Mouse (Mus musculus) kidney, embryonic 14.5 days (tissue): ENCODE data around the gene 0610012G03Rik. TPM values are rescaled to one million over a fixed set of nuclear protein-coding genes. Genes with fewer than 3 reads are reported as not detected.

Source experiments
- ATAC-seq: fragments of 200-750 bp; cut with Nextera tagmentation; 2 replicates; pipeline ENCODE4 v1.8.0; 2017; ENCODE audit warnings: moderate number of reproducible peaks, mild to moderate bottlenecking, moderate TSS enrichment, moderate library complexity; ENCODE audit not compliant: low FRiP score, low TSS enrichment
- H3K27ac ChIP-seq: fragments of 300-500 bp; sonication (generic); 2 replicates; pipeline ENCODE4 v1.5.1; 2014; ENCODE audit warnings: low read depth, mild to moderate bottlenecking, low read length, moderate library complexity, mixed read lengths
- H3K27me3 ChIP-seq: fragments of 300-500 bp; sonication (generic); 2 replicates; pipeline ENCODE4 v1.6.1; 2014; ENCODE audit warnings: mild to moderate bottlenecking, low read length; ENCODE audit not compliant: control insufficient read depth, insufficient read depth
- H3K36me3 ChIP-seq: fragments of 300-500 bp; sonication (generic); 2 replicates; pipeline ENCODE4 v1.6.1; 2014; ENCODE audit warnings: low read length, mixed read lengths; ENCODE audit not compliant: control insufficient read depth, insufficient read depth
- H3K4me1 ChIP-seq: fragments of 300-500 bp; sonication (generic); 2 replicates; pipeline ENCODE4 v1.6.1; 2014; ENCODE audit warnings: low read length, mixed read lengths; ENCODE audit not compliant: control insufficient read depth, insufficient read depth
- H3K4me2 ChIP-seq: fragments of 300-500 bp; sonication (generic); replicated peaks from 2 replicates; pipeline ENCODE4 v1.6.1; 2014; ENCODE audit warnings: low read depth, mild to moderate bottlenecking, low read length
- H3K4me3 ChIP-seq: fragments of 300-500 bp; sonication (generic); 2 replicates; pipeline ENCODE4 v1.5.1; 2014; ENCODE audit warnings: mild to moderate bottlenecking, low read length
- H3K9ac ChIP-seq: fragments of 300-500 bp; sonication (generic); 2 replicates; pipeline ENCODE4 v1.6.1; 2014; ENCODE audit warnings: low read depth, mild to moderate bottlenecking, low read length, moderate library complexity
- H3K9me3 ChIP-seq: fragments of 300-500 bp; sonication (generic); 2 replicates; pipeline ENCODE4 v1.6.1; 2016; ENCODE audit warnings: low read length; ENCODE audit not compliant: control insufficient read depth
- WGBS: fragments of 180-500 bp; shearing (Covaris S2); extraction: QIAGEN DNeasy Blood & Tissue Kit; methylation state at CpG from one replicate; pipeline ENCODE4 v1.1.7; 2014; 5-methylcytosine and 5-hydroxymethylcytosine counted together
- polyA plus RNA-seq: library from polyadenylated mRNA; unstranded; fragments of >200 nt; fragmentation: Nextera tagmentation; extraction: Ambion mirVana; gene quantifications from 2 replicates; pipeline ENCODE4 v1.2.1, GENCODE M21; 2014

The 0610012G03Rik gene
- polyA plus RNA-seq, 1 experiment from 2014 or later: 96.4 TPM

DNA sequence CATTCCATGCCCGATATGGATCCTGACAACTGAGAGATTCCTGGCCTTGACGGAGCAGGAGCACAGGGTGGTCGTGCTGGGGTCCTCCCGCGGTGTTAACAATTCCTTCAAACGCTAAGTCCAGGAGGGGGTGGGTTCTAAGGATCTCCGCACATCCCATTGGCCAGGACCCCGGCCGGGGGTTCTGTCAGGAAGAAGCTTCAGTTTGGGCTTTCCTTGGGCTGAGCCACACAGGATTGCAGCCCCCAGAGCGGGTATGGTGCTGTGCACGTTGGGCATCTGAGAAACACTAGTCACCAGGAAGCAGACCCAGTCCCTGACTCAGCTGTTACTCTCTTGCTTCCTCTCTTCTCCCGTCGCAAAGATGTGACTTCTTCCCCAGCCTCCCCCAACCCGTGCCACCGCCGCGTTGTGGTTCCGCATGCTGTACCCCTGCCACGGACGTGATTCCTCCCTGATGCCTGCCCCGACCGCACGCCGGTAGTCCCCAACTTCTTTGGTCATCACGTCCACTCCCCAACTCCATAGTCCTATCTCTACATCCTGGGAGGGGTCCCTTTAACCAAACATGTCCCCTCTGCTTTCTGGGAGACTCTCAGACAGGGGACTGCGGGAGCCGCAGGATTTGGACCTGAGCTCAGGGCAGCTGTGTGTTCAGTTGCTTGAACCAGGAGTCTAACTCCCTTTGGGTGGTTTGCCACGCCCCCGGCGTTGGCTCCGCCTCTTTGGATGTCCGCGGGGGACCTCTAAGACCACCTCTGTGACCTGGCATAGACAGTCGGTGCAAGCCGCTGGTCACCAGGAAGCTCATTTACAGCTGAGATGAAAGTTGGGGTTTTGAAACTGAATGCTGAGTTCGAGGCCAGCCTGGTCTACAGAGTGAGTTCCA lies 13.0 kb downstream of the 0610012G03Rik start:
- 5% methylated on average over 36 of the region's 36 CpGs for WGBS
- Histone ChIP-seq H3K4me2 (peak overlapping the region; percentile 49), H3K27me3 (peaks cover 34% of the 10 kb centered on the region), H3K9me3 (no peaks in the 10 kb centered on the region), H3K4me1 (peaks cover 14% of the 10 kb centered on the region), H3K9ac (peak overlapping the region; percentile 18; the same call in 1 of the 2 replicates), H3K27ac (no peak overlapping the region), H3K36me3 (no peaks in the 10 kb centered on the region), H3K4me3 (peak overlapping the region; percentile 32)
- ATAC-seq: no peak

DNA sequence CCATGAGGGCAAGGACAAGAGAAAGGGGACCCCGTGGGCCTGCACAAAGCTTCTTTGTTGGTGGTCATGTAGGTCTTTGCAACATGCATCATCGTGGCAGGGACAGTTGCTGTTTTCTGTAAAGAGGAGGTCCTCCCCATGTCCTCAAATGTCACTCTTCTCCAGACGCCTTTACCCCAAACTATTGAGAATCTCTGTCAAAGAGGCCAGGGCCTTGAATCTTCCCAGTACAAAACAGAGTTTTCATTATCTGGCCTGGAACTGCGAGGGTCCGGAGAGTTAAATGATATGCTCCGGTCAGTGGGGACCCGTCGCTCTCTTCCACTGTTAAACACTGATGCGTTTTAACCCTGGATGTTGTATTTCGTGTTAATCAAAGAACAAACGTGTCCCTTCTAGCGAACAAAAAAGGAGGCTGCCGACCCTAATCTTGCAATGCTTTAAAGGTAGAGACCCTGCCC lies 13.7 kb downstream of the 0610012G03Rik start:
- Histone ChIP-seq H3K4me1 (peaks cover 14% of the 10 kb centered on the region), H3K4me3 (peak overlapping the region; percentile 32), H3K27me3 (peaks cover 34% of the 10 kb centered on the region), H3K36me3 (no peaks in the 10 kb centered on the region), H3K4me2 (peak overlapping the region; percentile 49), H3K27ac (no peak overlapping the region), H3K9me3 (no peaks in the 10 kb centered on the region), H3K9ac (no peak overlapping the region)
- ATAC-seq: no peak
- WGBS: 19% methylated on average over 13 of the region's 13 CpGs

DNA sequence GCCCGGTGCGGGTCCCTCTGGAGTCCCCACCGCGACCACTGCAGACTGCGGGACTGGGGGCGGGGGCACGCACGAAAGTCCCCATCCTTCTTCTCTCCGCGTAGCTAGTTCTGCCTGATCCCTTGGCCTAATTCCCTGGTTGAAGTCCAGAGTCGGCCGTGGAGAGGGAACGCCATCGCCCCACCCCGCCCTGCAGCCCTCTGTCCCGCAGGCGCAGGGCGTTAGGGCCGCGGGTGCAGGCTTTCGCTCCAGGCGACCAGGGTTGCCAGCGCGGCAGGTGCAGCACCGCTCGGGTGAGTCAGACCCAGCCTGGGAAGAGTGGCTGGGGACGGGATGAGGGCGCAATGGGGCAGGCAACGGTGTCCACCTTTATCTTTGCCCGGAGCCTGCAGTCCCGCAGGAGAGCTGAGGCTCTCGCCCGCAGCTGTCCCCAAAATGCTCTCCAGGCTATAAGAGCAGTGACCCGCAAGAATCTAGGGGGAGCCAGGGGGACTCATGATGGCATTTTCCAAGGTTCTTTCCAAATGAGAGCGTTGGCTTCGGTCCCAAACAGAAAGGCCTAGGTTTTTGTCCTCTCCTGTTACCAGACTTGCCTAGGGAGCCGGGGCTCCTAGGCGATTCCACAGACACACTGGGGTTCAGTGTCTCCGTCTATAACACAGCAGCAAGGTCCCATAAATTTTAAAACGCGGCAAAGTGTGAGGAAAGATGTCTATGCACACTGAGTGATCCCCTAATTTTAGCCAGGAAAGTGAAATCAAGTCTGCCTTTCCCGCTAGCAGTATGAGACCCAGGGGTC lies 14.3 kb downstream of the 0610012G03Rik start, which contains the start of gene Pigz:
TSS of gene Pigz (plus strand) at position 101 of the 799 bp plus-strand sequence.
- ATAC-seq: no peak; the same call in 1 of the 2 replicates
- WGBS: 7% methylated on average over 42 of the region's 42 CpGs
- no peak within 1 kb of the TSS for H3K27ac ChIP-seq

DNA sequence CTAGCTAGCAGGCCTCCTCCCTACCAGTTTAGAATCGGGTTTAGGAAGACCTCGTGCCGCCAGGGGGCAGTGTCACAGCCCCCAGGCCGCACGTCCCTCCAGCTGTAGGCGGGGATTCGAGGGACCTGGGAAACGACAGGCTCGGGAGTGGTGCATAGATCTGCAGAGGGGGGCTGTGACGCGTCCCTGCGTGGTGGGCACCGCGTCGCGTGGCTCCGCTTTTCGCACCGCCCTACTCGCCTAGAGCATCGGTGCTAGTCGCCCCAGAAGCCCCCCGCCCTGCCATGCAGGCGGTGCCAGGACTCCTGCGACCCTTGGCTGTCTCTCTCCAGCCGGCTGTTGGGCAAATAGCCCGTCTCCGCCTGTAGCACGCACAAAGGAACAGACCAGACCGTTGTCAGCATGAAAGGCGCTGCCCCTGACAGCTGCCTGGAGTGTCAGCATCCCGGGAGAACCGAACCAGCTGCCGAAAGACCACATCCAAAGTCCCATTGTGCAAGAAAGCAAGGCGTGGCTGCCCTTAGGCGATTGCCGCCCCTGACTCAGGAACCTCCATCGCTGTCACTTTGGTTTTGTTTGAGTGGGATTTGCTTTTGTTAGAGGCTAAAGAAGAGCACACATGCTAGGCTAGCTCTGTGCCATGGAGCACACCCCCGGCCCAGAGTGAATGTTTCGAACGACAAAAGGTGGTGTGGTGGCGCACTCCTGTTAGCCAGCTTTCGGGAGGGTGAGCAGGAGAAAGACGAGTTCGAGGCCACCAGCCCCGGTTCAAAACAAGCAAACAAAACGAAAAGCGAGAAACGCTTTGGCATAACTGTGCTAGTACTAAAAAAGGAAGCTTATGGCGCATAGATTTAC lies 15.2 kb downstream of the 0610012G03Rik start:
- Histone ChIP-seq H3K4me2 (peak overlapping the region; percentile 94), H3K4me1 (peaks cover 14% of the 10 kb centered on the region), H3K9ac (peak overlapping the region; percentile 59), H3K9me3 (no peaks in the 10 kb centered on the region), H3K27ac (no peak overlapping the region), H3K4me3 (peak overlapping the region; percentile 52), H3K27me3 (peaks cover 34% of the 10 kb centered on the region), H3K36me3 (no peaks in the 10 kb centered on the region)
- ATAC-seq: peak; percentile 94
- 1% methylated on average over 50 of the region's 50 CpGs for WGBS

More for the DNA sequence above, 14.3 kb downstream of the 0610012G03Rik start, which contains the start of gene Pigz:
- H3K4me1 ChIP-seq: peaks cover 14% of the 10 kb centered on the region
- peak within 1 kb of the TSS; percentile 59 for H3K9ac ChIP-seq
- H3K4me3 ChIP-seq: peak within 1 kb of the TSS; percentile 52
- H3K36me3 ChIP-seq: no peaks in the 10 kb centered on the region
- peak within 1 kb of the TSS; percentile 94 for H3K4me2 ChIP-seq
- no peaks in the 10 kb centered on the region for H3K9me3 ChIP-seq
- peaks cover 34% of the 10 kb centered on the region for H3K27me3 ChIP-seq

DNA sequence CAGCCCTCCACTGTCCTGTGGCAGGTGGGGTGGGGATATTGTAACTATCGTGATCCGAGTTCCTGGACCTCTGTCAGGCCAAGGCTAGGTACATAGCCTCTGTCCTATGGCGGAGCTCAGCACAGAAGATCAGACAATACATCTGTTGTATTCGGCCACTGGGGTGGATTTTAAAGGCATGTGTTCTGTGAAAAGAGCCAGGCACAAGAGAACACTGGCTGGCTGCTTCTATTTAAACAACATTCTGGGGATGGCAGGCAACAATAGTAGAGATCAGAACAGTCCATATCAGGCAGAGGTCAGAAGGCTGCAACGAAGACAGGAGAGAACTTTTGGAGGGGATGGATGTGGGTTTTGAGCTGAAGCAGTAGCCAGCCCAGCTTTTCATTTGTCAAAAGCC lies 16.0 kb downstream of the 0610012G03Rik start:
- H3K4me2 ChIP-seq: peak overlapping the region; percentile 94; the same call in 1 of the 2 replicates
- no peaks in the 10 kb centered on the region for H3K36me3 ChIP-seq
- no peak overlapping the region for H3K27ac ChIP-seq
- no peaks in the 10 kb centered on the region for H3K9me3 ChIP-seq
- peaks cover 14% of the 10 kb centered on the region for H3K4me1 ChIP-seq
- WGBS: 67% methylated on average over 5 of the region's 5 CpGs
- no peak overlapping the region for H3K4me3 ChIP-seq
- no peak overlapping the region for H3K9ac ChIP-seq
- ATAC-seq: no peak
- H3K27me3 ChIP-seq: peaks cover 34% of the 10 kb centered on the region

DNA sequence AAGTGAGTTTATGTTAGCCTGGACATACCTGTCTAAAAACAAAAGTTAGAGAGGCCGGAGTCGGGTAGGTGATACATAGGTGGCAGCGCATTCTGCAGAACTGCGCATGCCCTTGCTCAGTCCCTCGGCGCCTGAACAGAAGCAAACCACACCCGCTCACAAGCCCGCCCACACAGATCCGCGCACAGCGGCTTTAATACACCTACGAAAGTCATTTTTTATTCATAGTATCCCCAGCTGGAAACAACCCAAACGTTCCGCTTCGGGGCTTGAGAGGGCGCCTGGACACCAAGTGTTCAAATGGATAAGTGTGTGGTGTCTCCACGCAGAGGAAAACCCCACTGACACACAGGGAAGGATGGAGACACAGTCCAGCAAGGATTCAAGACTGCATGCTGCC lies 17.0 kb downstream of the 0610012G03Rik start:
- WGBS: 53% methylated on average over 17 of the region's 17 CpGs
- peaks cover 31% of the 10 kb centered on the region for H3K27me3 ChIP-seq

DNA sequence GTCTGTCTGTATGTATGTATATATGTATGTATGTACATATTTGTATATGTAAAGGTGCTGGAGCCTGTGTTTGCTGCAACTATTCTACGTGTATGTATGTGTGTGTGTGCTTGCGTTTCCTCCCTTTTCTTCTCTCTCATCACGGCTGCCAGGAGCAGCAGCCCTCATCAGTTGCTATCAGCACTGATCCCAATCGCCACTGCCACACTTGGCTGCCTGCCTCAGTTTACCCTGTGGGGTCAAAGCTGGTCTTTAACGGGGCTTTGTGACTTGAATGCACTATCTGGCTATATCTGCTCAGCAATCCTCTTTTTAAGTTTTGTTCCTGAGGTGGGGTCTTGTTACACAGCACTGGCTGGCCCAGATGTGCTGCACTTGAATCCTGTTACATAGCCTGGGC lies 20.9 kb downstream of the 0610012G03Rik start:
- Histone ChIP-seq H3K9ac (no peak overlapping the region), H3K9me3 (no peaks in the 10 kb centered on the region), H3K4me1 (no peaks in the 10 kb centered on the region), H3K27me3 (no peaks in the 10 kb centered on the region), H3K4me3 (no peak overlapping the region), H3K4me2 (no peak overlapping the region), H3K36me3 (no peaks in the 10 kb centered on the region), H3K27ac (no peak overlapping the region)
- 83% methylated on average over 5 of the region's 5 CpGs for WGBS
- no peak for ATAC-seq

More for the DNA sequence above, 17.0 kb downstream of the 0610012G03Rik start:
- Histone ChIP-seq H3K36me3 (no peaks in the 10 kb centered on the region), H3K4me2 (no peak overlapping the region), H3K27ac (no peak overlapping the region), H3K9ac (no peak overlapping the region), H3K4me3 (no peak overlapping the region), H3K4me1 (peaks cover 14% of the 10 kb centered on the region), H3K9me3 (no peaks in the 10 kb centered on the region)
- ATAC-seq: no peak

DNA sequence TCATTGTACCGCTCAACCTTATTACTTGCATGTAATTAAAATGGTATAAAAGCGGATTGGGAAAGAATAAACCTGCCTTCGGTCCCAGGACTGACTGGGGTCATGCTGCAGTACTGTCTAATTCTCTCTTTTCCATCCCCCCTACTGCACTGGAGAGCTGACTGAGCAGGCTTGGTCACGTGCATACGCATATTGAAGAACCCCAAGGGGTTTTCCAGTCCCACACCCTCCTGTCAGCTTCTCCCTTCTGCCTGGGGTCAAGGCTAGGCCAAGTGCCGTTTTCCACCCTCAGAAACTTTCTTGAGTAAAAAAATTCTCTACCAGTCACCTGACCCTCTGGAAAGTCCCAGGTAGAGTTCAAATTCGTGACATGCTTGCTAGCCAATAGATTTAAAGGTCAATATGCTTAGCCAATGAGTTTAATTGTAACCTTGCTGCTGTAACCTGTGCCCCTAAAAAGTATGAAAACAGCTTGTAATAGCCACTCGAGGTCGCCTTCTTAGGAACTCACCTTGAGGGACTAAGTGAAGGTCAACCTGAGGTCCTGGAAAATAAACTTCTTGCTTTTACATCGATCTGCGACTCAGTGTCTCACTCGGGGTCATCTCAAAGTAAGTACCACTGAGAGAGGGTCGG lies 21.6 kb downstream of the 0610012G03Rik start:
- Histone ChIP-seq H3K27ac (no peak overlapping the region), H3K4me2 (no peak overlapping the region), H3K4me1 (no peaks in the 10 kb centered on the region), H3K36me3 (no peaks in the 10 kb centered on the region), H3K27me3 (no peaks in the 10 kb centered on the region), H3K9me3 (no peaks in the 10 kb centered on the region), H3K4me3 (no peak overlapping the region), H3K9ac (no peak overlapping the region)
- 73% methylated on average over 13 of the region's 13 CpGs for WGBS
- no peak for ATAC-seq
